ENCODE assay signal across 25 mouse cellular contexts in genomic region chr12:14096944-14097343, GRCm38 (mm10). TPM values are rescaled to one million over a fixed set of nuclear protein-coding genes. Genes with fewer than 3 reads are reported as not detected.
"Had no signal": no experiment of that assay in that cellular context is flagged by ENCODE, and none has a peak within 500 bp of the region (broad histone marks: within the 10 kb centered on the region; RNA-seq: fewer than 3 reads in every experiment).

No protein-coding gene starts in this region.

- DNase-seq: kidney, adult 11 months; kidney, adult 8-10 months; kidney, postnatal 10 days; kidney, postnatal 36 days; left cerebral cortex, postnatal 4 days; liver, postnatal 0 days; lung, embryonic 14.5 days; right cerebral cortex, adult 18-20 months; right cerebral cortex, postnatal 14 days; right cerebral cortex, postnatal 4 days; thymus, adult 2 months; thymus, postnatal 14 days had no signal

- H3K4me3 ChIP-seq: intestine, embryonic 15.5 days; kidney, embryonic 15.5 days; left cerebral cortex, adult 2 months; limb, embryonic 12.5 days; limb, embryonic 15.5 days; midbrain, embryonic 12.5 days; midbrain, embryonic 15.5 days; neural tube, embryonic 12.5 days; neural tube, embryonic 15.5 days; stomach, embryonic 15.5 days had no signal

- H3K27ac ChIP-seq: intestine, embryonic 15.5 days; kidney, embryonic 15.5 days; left cerebral cortex, adult 2 months; limb, embryonic 12.5 days; limb, embryonic 15.5 days; liver, embryonic 14.5 days; macrophage; midbrain, embryonic 12.5 days; midbrain, embryonic 15.5 days; neural tube, embryonic 12.5 days; neural tube, embryonic 15.5 days; stomach, embryonic 15.5 days had no signal

RNA-seq across cellular contexts. Expression of gene Fam84a, which starts 54.9 kb away (rescaled TPM):
- total RNA-seq: megakaryocyte, adult 5-6 weeks had no signal
